ENCODE assay signal across 11 mouse cellular contexts in genomic region chr11:63173604-63174003, GRCm38 (mm10). TPM values are rescaled to one million over a fixed set of nuclear protein-coding genes. Genes with fewer than 3 reads are reported as not detected.
DNase-seq lines count a peak whose midpoint lies in the region; ATAC-seq and TF ChIP-seq lines count a peak whose summit lies in the region.
"Had no signal": no experiment of that assay in that cellular context is flagged by ENCODE, and none has a peak within 500 bp of the region (broad histone marks: within the 10 kb centered on the region; RNA-seq: fewer than 3 reads in every experiment).

No protein-coding gene starts in this region.

- intact Hi-C loops in gastrocnemius, adult 2 months (cut with DNase I) = no loop called here
- intact Hi-C loops in left cerebral cortex, postnatal 36 days (cut with DNase I) = loop anchor here (5.0 to 10.0 kb wide), 3 partner anchors 251 to 429 kb away; no protein-coding TSS in a partner anchor

- 55% methylated on average over 5 of the region's 5 CpGs for WGBS in heart, postnatal 0 days
- WGBS in hindbrain, embryonic 12.5 days = 87% methylated on average over 5 of the region's 5 CpGs

- no peak for TF ChIP-seq CTCF in gastrocnemius, adult 2 months (IDR thresholded peaks at IDR 0.05)
- no peak for TF ChIP-seq CTCF in heart, postnatal 0 days (IDR thresholded peaks at IDR 0.05; ENCODE audit: low read depth)

- H3K9ac ChIP-seq in heart, postnatal 0 days (replicated peaks; ENCODE audit: low read depth, low read length) = no peak overlapping the region
- no peak overlapping the region for H3K9ac ChIP-seq in hindbrain, embryonic 12.5 days
- H3K9ac ChIP-seq: limb, embryonic 12.5 days; lung, embryonic 15.5 days had no signal

- no peaks in the 10 kb centered on the region for H3K27me3 ChIP-seq in heart, postnatal 0 days (ENCODE audit: control insufficient read depth, insufficient read depth, low read length)
- no peaks in the 10 kb centered on the region for H3K27me3 ChIP-seq in hindbrain, embryonic 12.5 days
- H3K27me3 ChIP-seq: limb, embryonic 12.5 days; lung, embryonic 15.5 days had no signal

- no peak overlapping the region for H3K4me3 ChIP-seq in gastrocnemius, adult 2 months
- H3K4me3 ChIP-seq in heart, postnatal 0 days (ENCODE audit: low read depth, low read length) = no peak overlapping the region
- no peak overlapping the region for H3K4me3 ChIP-seq in hindbrain, embryonic 12.5 days
- H3K4me3 ChIP-seq: limb, embryonic 12.5 days; lung, embryonic 15.5 days had no signal

- TF ChIP-seq EP300 in heart, postnatal 0 days (IDR thresholded peaks at IDR 0.05; ENCODE audit: low read depth) = no peak

- no peaks in the 10 kb centered on the region for H3K9me3 ChIP-seq in heart, postnatal 0 days (replicated peaks; ENCODE audit: control insufficient read depth, low read length)
- H3K9me3 ChIP-seq in hindbrain, embryonic 12.5 days (replicated peaks) = no peaks in the 10 kb centered on the region
- H3K9me3 ChIP-seq: limb, embryonic 12.5 days; lung, embryonic 15.5 days had no signal

- H3K27ac ChIP-seq in gastrocnemius, adult 2 months = no peak overlapping the region
- H3K27ac ChIP-seq in heart, postnatal 0 days (ENCODE audit: low read depth) = no peak overlapping the region
- no peak overlapping the region for H3K27ac ChIP-seq in hindbrain, embryonic 12.5 days
- H3K27ac ChIP-seq: kidney, postnatal 0 days; limb, embryonic 12.5 days; lung, embryonic 15.5 days had no signal

- peak; percentile 36; the same call in 1 of the 2 replicates for ATAC-seq in heart, postnatal 0 days (ENCODE audit: insufficient read depth, low read depth)
- ATAC-seq in hindbrain, embryonic 12.5 days (ENCODE audit: low FRiP score) = no peak

- peak; percentile 36 for DNase-seq in gastrocnemius, adult 2 months
- no peak for DNase-seq in gastrocnemius, postnatal 10 days
- peak; percentile 87 for DNase-seq in 3134 (ENCODE audit: extremely low read depth, insufficient read length, low spot score)
- DNase-seq in brain, adult 2 months (ENCODE audit: low read depth, low spot score) = peak; percentile 10
- DNase-seq in heart, postnatal 0 days (ENCODE audit: low spot score) = no peak
- DNase-seq in left cerebral cortex, postnatal 36 days (ENCODE audit: low spot score in 2 of 2) = no peak
- DNase-seq in spleen, adult 18-20 months = no peak

- no peaks in the 10 kb centered on the region for H3K4me1 ChIP-seq in heart, postnatal 0 days (ENCODE audit: control insufficient read depth, insufficient read depth)
- H3K4me1 ChIP-seq in hindbrain, embryonic 12.5 days = no peaks in the 10 kb centered on the region; the same call in 1 of the 2 replicates

- H3K4me2 ChIP-seq in heart, postnatal 0 days (ENCODE audit: low read depth, low read length) = no peak overlapping the region
- no peak overlapping the region for H3K4me2 ChIP-seq in hindbrain, embryonic 12.5 days (replicated peaks)
- H3K4me2 ChIP-seq: limb, embryonic 12.5 days; lung, embryonic 15.5 days had no signal

- no peaks in the 10 kb centered on the region for H3K36me3 ChIP-seq in heart, postnatal 0 days (replicated peaks; ENCODE audit: control insufficient read depth, insufficient read depth, low read length)
- H3K36me3 ChIP-seq in hindbrain, embryonic 12.5 days = no peaks in the 10 kb centered on the region
- H3K36me3 ChIP-seq: limb, embryonic 12.5 days; lung, embryonic 15.5 days had no signal

RNA-seq across cellular contexts. Expression of gene Pmp22, which starts 44.8 kb away (rescaled TPM):
- 10 to 100 TPM; 28.8 to 43.1 TPM for total RNA-seq in gastrocnemius, adult 2 months (2021)
- total RNA-seq in gastrocnemius, postnatal 10 days (2021) = 100 to 1,000 TPM; 266 to 376 TPM
- total RNA-seq in heart, postnatal 0 days (2014; rRNA removed; ENCODE audit: low replicate concordance) = 94.4 and 128 TPM in 2 replicates
- polyA plus RNA-seq in heart, postnatal 0 days (2015; fragmentation: Nextera tagmentation; extraction: Ambion mirVana) = 62.1 and 63.3 TPM in 2 replicates
- 68.7 and 76.0 TPM in 2 replicates for polyA plus RNA-seq in hindbrain, embryonic 12.5 days (2016; fragmentation: Nextera tagmentation; extraction: Ambion mirVana)
- 10 to 100 TPM; 22.4 to 28.4 TPM for total RNA-seq in left cerebral cortex, postnatal 36 days (2021)

Comparison
In these comparisons a context has a peak if more than half of its experiments do, and no peak if none do; other contexts are left out.
1. DNase-seq: peak in gastrocnemius, adult 2 months (single experiment), 3134 (single experiment) and brain, adult 2 months (single experiment); none in gastrocnemius, postnatal 10 days (single experiment), heart, postnatal 0 days (single experiment), left cerebral cortex, postnatal 36 days (0 of 2) and spleen, adult 18-20 months (0 of 2).